Mouse (Mus musculus) erythroblast, embryonic 14.5 days (primary cell): Measurements from ENCODE around the gene Samt3. TPM values are rescaled to one million over a fixed set of nuclear protein-coding genes. Genes with fewer than 3 reads are reported as not detected.

Experiments used
- H3K27me3 ChIP-seq: 2 replicates; pipeline ENCODE4 v1.6.1; 2012; ENCODE audit warnings: inconsistent platforms; ENCODE audit not compliant: control insufficient read depth
- H3K36me3 ChIP-seq: 2 replicates; pipeline ENCODE4 v1.6.1; 2012; ENCODE audit warnings: mild to moderate bottlenecking, inconsistent platforms; ENCODE audit not compliant: control insufficient read depth
- H3K4me1 ChIP-seq: 2 replicates; pipeline ENCODE4 v1.6.1; 2012; ENCODE audit warnings: inconsistent platforms; ENCODE audit not compliant: control insufficient read depth
- H3K4me3 ChIP-seq: replicated peaks from 2 replicates; pipeline ENCODE3; 2012; ENCODE audit warnings: moderate library complexity, mild to moderate bottlenecking, inconsistent platforms
- H3K9me3 ChIP-seq: 2 replicates; pipeline ENCODE4 v1.6.1; 2012; ENCODE audit warnings: low read length, inconsistent platforms, mixed read lengths; ENCODE audit not compliant: control insufficient read depth
- GATA1 ChIP-seq: IDR thresholded peaks from 2 replicates; pipeline ENCODE4 v1.6.1; 2012; ENCODE audit warnings: low read length, inconsistent platforms, mixed read lengths
- TAL1 ChIP-seq: IDR thresholded peaks from 3 replicates; pipeline ENCODE4 v1.6.1; 2012; ENCODE audit warnings: low read length, inconsistent platforms, mixed read lengths
- polyA plus RNA-seq: library from polyadenylated mRNA; stranded (reverse); fragments of >175 nt; gene quantifications from 2 replicates; pipeline ENCODE4 v1.2.3, GENCODE M21; 2012

The Samt3 gene
- not detected in 2 replicates for polyA plus RNA-seq

GRCm38 (mm10) chrX:86043899-86044298 is at the start of gene Samt3:
Samt3 (plus strand) TSS chrX:86044199.
- Histone ChIP-seq H3K4me1 (no peaks in the 10 kb centered on the region), H3K36me3 (no peaks in the 10 kb centered on the region), H3K9me3 (no peaks in the 10 kb centered on the region), H3K4me3 (no peak within 1 kb of the TSS), H3K27me3 (no peaks in the 10 kb centered on the region)
- TF ChIP-seq TAL1 (no peak), GATA1 (no peak)

- TF ChIP-seq TAL1 (no peak), GATA1 (no peak)
- Histone ChIP-seq H3K36me3 (no peaks in the 10 kb centered on the region), H3K4me3 (no peak overlapping the region), H3K9me3 (no peaks in the 10 kb centered on the region), H3K4me1 (no peaks in the 10 kb centered on the region), H3K27me3 (no peaks in the 10 kb centered on the region)
Measured at GRCm38 (mm10) chrX:86016591-86016990, 27.4 kb upstream of the Samt3 start.

GRCm38 (mm10) chrX:86088672-86089071 is 44.7 kb downstream of the Samt3 start:
- H3K4me1 ChIP-seq: no peaks in the 10 kb centered on the region
- no peak for TF ChIP-seq GATA1
- TF ChIP-seq TAL1: no peak
- H3K36me3 ChIP-seq: no peaks in the 10 kb centered on the region
- H3K27me3 ChIP-seq: no peaks in the 10 kb centered on the region
- H3K9me3 ChIP-seq: no peaks in the 10 kb centered on the region
- H3K4me3 ChIP-seq: no peak overlapping the region

Other genes starting within 250 kb of the Samt3 start
- not detected in 2 replicates for gene 5430427O19Rik, start 173.8 kb upstream of the Samt3 start, polyA plus RNA-seq
- not detected in 2 replicates for gene Nr0b1, start 147.6 kb downstream of the Samt3 start, polyA plus RNA-seq